Mouse (Mus musculus) CH12.LX (cell line): ENCODE data around the gene Ltbp2. TPM values are rescaled to one million over a fixed set of nuclear protein-coding genes. Genes with fewer than 3 reads are reported as not detected.

Experiments
- DNase-seq: peaks from one replicate; pipeline ENCODE4 v3.0.0-alpha.2; 2013; ENCODE audit errors: extremely low read depth
- H3K27ac ChIP-seq: 2 replicates; pipeline ENCODE4 v1.5.1; 2012; ENCODE audit warnings: low read depth, mild to moderate bottlenecking, control low read depth, moderate library complexity; ENCODE audit not compliant: insufficient read depth
- H3K27me3 ChIP-seq: replicated peaks from 2 replicates; pipeline ENCODE3; 2012; ENCODE audit warnings: inconsistent platforms
- H3K36me3 ChIP-seq, 2 experiments: replicated peaks in 1 of 2; 2 replicates each; pipeline versions ENCODE3 to v1.6.1; 2012; ENCODE audit warnings: inconsistent platforms in 1 of 2, low read length in 1 of 2, mild to moderate bottlenecking in 1 of 2, mixed read lengths in 1 of 2, moderate library complexity in 1 of 2; ENCODE audit not compliant: control insufficient read depth in 1 of 2, insufficient read depth in 1 of 2
- H3K4me1 ChIP-seq, 2 experiments: 2 replicates each; pipeline ENCODE4 v1.6.1; 2012; ENCODE audit warnings: inconsistent platforms in 1 of 2, moderate library complexity in 1 of 2; ENCODE audit not compliant: insufficient read depth in 2 of 2, control insufficient read depth in 1 of 2
- H3K4me2 ChIP-seq: 2 replicates; pipeline ENCODE4 v1.6.1; 2012; ENCODE audit warnings: low read depth, mild to moderate bottlenecking, control low read depth; ENCODE audit not compliant: poor library complexity, insufficient read depth, severe bottlenecking
- H3K4me3 ChIP-seq, 3 experiments: fragments of 150-350 bp in 1 of 3; sonication (generic) in 1 of 3; replicated peaks in 1 of 3; 2 replicates each; pipeline versions ENCODE3 to v1.5.1; 2011 to 2012; ENCODE audit warnings: low read depth in 2 of 3, low read length in 2 of 3, mild to moderate bottlenecking in 2 of 3, moderate library complexity in 2 of 3, control low read depth in 1 of 3, improper control_type of control experiment in 1 of 3, inconsistent platforms in 1 of 3, mixed read lengths in 1 of 3; ENCODE audit not compliant: poor library complexity in 1 of 3
- H3K79me2 ChIP-seq: replicated peaks from 2 replicates; pipeline ENCODE4 v1.6.1; 2012; ENCODE audit warnings: mild to moderate bottlenecking, moderate library complexity; ENCODE audit not compliant: control insufficient read depth, poor library complexity, insufficient read depth, severe bottlenecking; ENCODE audit errors: extremely low read depth
- H3K9ac ChIP-seq: 2 replicates; pipeline ENCODE4 v1.6.1; 2012; ENCODE audit warnings: low read depth, mild to moderate bottlenecking, control low read depth, moderate library complexity; ENCODE audit not compliant: insufficient read depth
- H3K9me3 ChIP-seq: replicated peaks from 2 replicates; pipeline ENCODE3; 2012; ENCODE audit warnings: low read length, inconsistent platforms, mixed read lengths
- BHLHE40 ChIP-seq: IDR thresholded peaks from 2 replicates; pipeline ENCODE4 v1.6.1; 2011; ENCODE audit warnings: mild to moderate bottlenecking, low read depth, low read length, improper control_type of control experiment
- CTCF ChIP-seq, 2 experiments: IDR thresholded peaks in 1 of 2; conservative IDR thresholded peaks in 1 of 2; 2 replicates each; pipeline ENCODE4 v1.5.1; 2011 to 2012; ENCODE audit warnings: low read depth in 2 of 2, low read length in 2 of 2, improper control_type of control experiment in 1 of 2, inconsistent platforms in 1 of 2, mild to moderate bottlenecking in 1 of 2, moderate library complexity in 1 of 2
- E2F4 ChIP-seq: IDR thresholded peaks from 2 replicates; pipeline ENCODE4 v1.6.1; 2011; ENCODE audit warnings: low read depth, low read length, improper control_type of control experiment; ENCODE audit not compliant: insufficient replicate concordance
- ELF1 ChIP-seq: IDR thresholded peaks from 2 replicates; pipeline ENCODE4 v1.6.1; 2014; ENCODE audit warnings: low read depth, mild to moderate bottlenecking, inconsistent platforms, low read length, improper control_type of control experiment
- EP300 ChIP-seq: IDR thresholded peaks from 2 replicates; pipeline ENCODE4 v1.6.1; 2011; ENCODE audit warnings: low read length, improper control_type of control experiment
- HCFC1 ChIP-seq: IDR thresholded peaks from 2 replicates; pipeline ENCODE4 v1.6.1; 2012; ENCODE audit warnings: low read depth, mild to moderate bottlenecking, inconsistent platforms, low read length, improper control_type of control experiment
- IRF4 ChIP-seq: IDR thresholded peaks from 2 replicates; pipeline ENCODE4 v1.6.1; 2014; ENCODE audit warnings: low read depth, mild to moderate bottlenecking, inconsistent platforms, low read length, improper control_type of control experiment
- JUN ChIP-seq: IDR thresholded peaks from 2 replicates; pipeline ENCODE4 v1.6.1; 2011; ENCODE audit warnings: low read depth, mild to moderate bottlenecking, low read length, improper control_type of control experiment, moderate library complexity; ENCODE audit not compliant: insufficient read depth
- MAFK ChIP-seq: IDR thresholded peaks from 2 replicates; pipeline ENCODE4 v1.6.1; 2011; ENCODE audit warnings: low read length, improper control_type of control experiment; ENCODE audit not compliant: insufficient replicate concordance
- MAX ChIP-seq: IDR thresholded peaks from 2 replicates; pipeline ENCODE4 v1.6.1; 2011; ENCODE audit warnings: low read length, improper control_type of control experiment
- NELFE ChIP-seq: IDR thresholded peaks from 2 replicates; pipeline ENCODE4 v1.6.1; 2011; ENCODE audit warnings: low read depth, low read length, improper control_type of control experiment
- RAD21 ChIP-seq: IDR thresholded peaks from 2 replicates; pipeline ENCODE4 v1.6.1; 2011; ENCODE audit warnings: low read depth, mild to moderate bottlenecking, low read length, improper control_type of control experiment, moderate library complexity
- SIN3A ChIP-seq: IDR thresholded peaks from 2 replicates; pipeline ENCODE4 v1.6.1; 2012; ENCODE audit warnings: low read length, improper control_type of control experiment, inconsistent platforms
- SMC3 ChIP-seq: IDR thresholded peaks from 2 replicates; pipeline ENCODE4 v1.6.1; 2011; ENCODE audit warnings: low read depth, low read length, improper control_type of control experiment
- TBP ChIP-seq: conservative IDR thresholded peaks from 2 replicates; pipeline ENCODE4 v1.6.1; 2011; ENCODE audit warnings: low read depth, low read length, improper control_type of control experiment
- TCF12 ChIP-seq: IDR thresholded peaks from 2 replicates; pipeline ENCODE4 v1.6.1; 2014; ENCODE audit warnings: low read depth, mild to moderate bottlenecking, inconsistent platforms, low read length, improper control_type of control experiment
- USF2 ChIP-seq: conservative IDR thresholded peaks from 2 replicates; pipeline ENCODE4 v1.6.1; 2011; ENCODE audit warnings: low read depth, low read length, improper control_type of control experiment
- ZNF384 ChIP-seq: IDR thresholded peaks from 2 replicates; pipeline ENCODE4 v1.6.1; 2012; ENCODE audit warnings: low read depth, low read length, improper control_type of control experiment, inconsistent platforms
- dilution Hi-C: fragments of 300-500 bp; cut with MboI; formaldehyde crosslinking; loops from 2 replicates; pipeline ENCODE4 v1.14.3; 2020; ENCODE audit warnings: low sequenced_read_pairs; ENCODE audit not compliant: extremely low pct_unique_long_range_greater_than_20kb, extremely low pct_ligation_motif_present
- in situ Hi-C: fragments of 300-500 bp; cut with MboI; formaldehyde crosslinking; loops from 3 replicates; pipeline ENCODE4 v1.14.3; 2019; ENCODE audit warnings: low sequenced_read_pairs, low pct_ligation_motif_present, low pct_unique_long_range_greater_than_20kb, mixed read lengths
- polyA plus RNA-seq: library from polyadenylated mRNA; unstranded; fragments of >175 nt; gene quantifications from 2 replicates; pipeline ENCODE4 v1.2.1, GENCODE M21; 2012; ENCODE audit warnings: low read depth; ENCODE audit not compliant: insufficient read length
- total RNA-seq, 2 experiments: library from RNA; depleted of rRNA; stranded (reverse); fragments of 300-350 nt in 1 of 2; fragments of >200 nt in 1 of 2; gene quantifications; 2 replicates each; pipeline ENCODE4 v1.2.3; 2012 to 2014

The Ltbp2 gene
- total and polyA plus RNA-seq, 3 experiments: 0.25 to 0.97 TPM; not detected in 1

DNA sequence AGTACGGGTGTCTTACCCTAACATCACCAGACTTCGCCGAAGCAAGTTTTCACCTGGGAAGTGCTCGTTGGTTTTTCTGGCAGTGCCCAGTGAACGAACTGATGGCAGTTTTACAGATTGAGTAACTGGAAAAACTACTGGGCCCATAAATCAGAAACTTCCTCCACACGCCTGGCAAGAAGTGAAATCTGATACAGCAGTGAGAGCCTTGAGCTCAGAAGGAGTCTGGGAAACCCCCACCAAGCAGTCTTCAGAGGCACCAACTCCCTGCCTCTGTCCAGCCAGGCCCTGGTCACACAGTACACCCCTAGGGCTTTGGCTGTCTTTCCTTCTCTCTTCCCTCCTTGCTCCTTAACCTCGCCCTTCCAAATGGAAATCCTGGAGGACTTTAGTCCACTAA lies 28.9 kb downstream of the Ltbp2 start (continued):
- TF ChIP-seq ELF1: no peak
- no peak for TF ChIP-seq BHLHE40
- no peak for TF ChIP-seq E2F4
- TF ChIP-seq NELFE: no peak
- TF ChIP-seq ZNF384: no peak
- TF ChIP-seq MAX: 0 out of 2 replicates have a peak, but pooled peaks have one; percentile 27
- peak; percentile 56; the same call in 1 of the 2 replicates for TF ChIP-seq TBP
- no peak for TF ChIP-seq USF2
- TF ChIP-seq CTCF (conservative IDR thresholded peaks at IDR 0.05 in 1 of 2, IDR thresholded peaks at IDR 0.05 in 1 of 2; ENCODE audit: low read depth in 2 of 2, low read length in 2 of 2): no peak

DNA sequence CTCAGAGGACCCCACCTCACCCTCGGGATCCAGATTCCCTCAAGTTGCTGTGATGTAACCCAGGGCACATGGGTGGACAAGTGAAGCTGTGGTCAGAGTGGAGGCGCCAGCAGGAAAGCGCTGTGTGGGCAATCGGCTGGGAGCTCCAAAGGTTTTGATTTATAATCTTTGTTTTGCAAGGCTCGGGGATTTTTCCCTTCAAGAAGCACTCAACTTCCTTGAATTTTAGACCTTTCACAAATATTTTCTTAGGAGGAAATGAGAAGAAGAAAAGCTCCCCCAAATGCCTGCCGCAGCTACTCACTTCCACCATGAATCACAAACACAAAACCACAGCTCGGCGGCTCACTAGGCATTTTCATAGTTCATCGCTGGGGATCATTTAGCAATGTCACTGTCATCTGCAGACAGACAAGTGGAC lies 29.7 kb downstream of the Ltbp2 start:
- no peak overlapping the region for H3K9ac ChIP-seq
- peak; percentile 68 for DNase-seq
- H3K27me3 ChIP-seq: no peaks in the 10 kb centered on the region
- no peaks in the 10 kb centered on the region for H3K36me3 ChIP-seq
- no peak overlapping the region for H3K27ac ChIP-seq
- peak overlapping the region; percentile 70 for H3K4me2 ChIP-seq
- H3K79me2 ChIP-seq: no peaks in the 10 kb centered on the region
- no peaks in the 10 kb centered on the region for H3K9me3 ChIP-seq
- no peak overlapping the region for H3K4me3 ChIP-seq
- dilution Hi-C loops: no loop called here
- TF ChIP-seq BHLHE40: no peak
- TF ChIP-seq JUN: no peak
- no peak for TF ChIP-seq CTCF (conservative IDR thresholded peaks at IDR 0.05 in 1 of 2, IDR thresholded peaks at IDR 0.05 in 1 of 2; ENCODE audit: low read depth in 2 of 2, low read length in 2 of 2)
- TF ChIP-seq MAFK: no peak
- peak; percentile 50; the same call in 1 of the 2 replicates for TF ChIP-seq EP300
- no peak; the same call in 1 of the 2 replicates for TF ChIP-seq IRF4
- TF ChIP-seq HCFC1: no peak
- in situ Hi-C loops: loop anchor here (5.0 kb wide), 1 partner anchor 39 kb away; no protein-coding TSS in a partner anchor
- H3K4me1 ChIP-seq: peaks cover 20 to 61% of the 10 kb centered on the region in 2 experiments

DNA sequence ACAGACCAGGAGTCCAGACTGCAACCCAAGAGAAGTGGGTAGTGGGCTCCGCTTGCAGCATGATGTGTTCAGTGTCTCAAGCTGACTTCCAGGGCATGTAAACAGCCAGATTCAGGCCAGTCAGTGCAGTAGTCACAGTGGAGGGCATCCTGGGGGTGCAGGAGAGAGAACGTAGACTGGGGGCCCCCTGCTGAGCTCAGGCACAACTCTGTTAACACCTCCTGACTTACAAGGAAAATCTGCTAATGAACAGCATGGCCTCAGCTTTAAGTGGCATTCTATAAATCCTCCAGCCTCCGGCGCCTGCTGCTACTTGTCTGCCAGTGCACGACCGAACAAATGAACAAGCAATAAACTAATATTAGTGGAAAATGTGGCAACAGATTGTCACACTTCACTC lies 33.6 kb downstream of the Ltbp2 start:
- no peak for TF ChIP-seq SMC3
- TF ChIP-seq TCF12: no peak
- TF ChIP-seq SIN3A: no peak
- no peak for TF ChIP-seq RAD21
- TF ChIP-seq JUN: no peak
- TF ChIP-seq, all 38 proteins: peak for 0
- H3K4me1 ChIP-seq: peaks cover 11 to 50% of the 10 kb centered on the region in 2 experiments
- in situ Hi-C loops: no loop called here

More for the DNA sequence above, 33.6 kb downstream of the Ltbp2 start:
- Histone ChIP-seq H3K79me2 (no peaks in the 10 kb centered on the region), H3K27me3 (no peaks in the 10 kb centered on the region), H3K27ac (no peak overlapping the region), H3K4me3 (no peak overlapping the region), H3K9me3 (peaks cover 2% of the 10 kb centered on the region), H3K36me3 (no peaks in the 10 kb centered on the region), H3K4me2 (no peak overlapping the region), H3K9ac (no peak overlapping the region)
- DNase-seq: no peak
- dilution Hi-C loops: no loop called here
